Mouse (Mus musculus) ES-E14 (cell line): ENCODE measurements at regions not wholly inside any gene's neighbourhood (a gene's known extent, or its start where the extent isn't known, plus 50 kb on each side); places are given as distances from the start of the nearest gene placed in this dataset.
"Not testable (repeated sequence)": the region's sequence is repeated elsewhere in the genome, so short reads cannot be mapped to it uniquely, and the experiment has no call there.

Source experiments
- DNase-seq: peaks from one replicate; pipeline ENCODE4 v3.0.0-alpha.2; 2013; ENCODE audit warnings: low read depth, low spot score
- H3K27ac ChIP-seq: 2 replicates; pipeline ENCODE4 v1.5.1; 2012; ENCODE audit warnings: low read depth, mild to moderate bottlenecking, low read length, moderate library complexity, mixed read lengths; ENCODE audit not compliant: poor library complexity, insufficient read depth, severe bottlenecking
- H3K36me3 ChIP-seq: 2 replicates; pipeline ENCODE4 v1.6.1; 2012; ENCODE audit warnings: mild to moderate bottlenecking, low read length, moderate library complexity, mixed read lengths; ENCODE audit not compliant: control insufficient read depth, poor library complexity, insufficient read depth, severe bottlenecking
- H3K4me1 ChIP-seq, 2 experiments: fragments of 150-350 bp in 1 of 2; sonication (generic) in 1 of 2; 2 replicates each; pipeline ENCODE4 v1.6.1; 2012; ENCODE audit warnings: low read length in 2 of 2, mild to moderate bottlenecking in 1 of 2, mixed read lengths in 1 of 2; ENCODE audit not compliant: control insufficient read depth in 2 of 2, insufficient read depth in 2 of 2, poor library complexity in 1 of 2
- H3K4me3 ChIP-seq, 2 experiments: fragments of 150-350 bp in 1 of 2; sonication (generic) in 1 of 2; 2 replicates each; pipeline ENCODE4 v1.5.1; 2012; ENCODE audit warnings: low read length in 2 of 2, low read depth in 1 of 2, mild to moderate bottlenecking in 1 of 2, mixed read lengths in 1 of 2; ENCODE audit not compliant: insufficient read depth in 1 of 2, poor library complexity in 1 of 2, severe bottlenecking in 1 of 2
- H3K9ac ChIP-seq: 2 replicates; pipeline ENCODE4 v1.6.1; 2012; ENCODE audit warnings: low read depth, mild to moderate bottlenecking, low read length, mixed read lengths; ENCODE audit not compliant: poor library complexity, insufficient read depth, severe bottlenecking
- H3K9me3 ChIP-seq: fragments of 150-350 bp; sonication (generic); 2 replicates; pipeline ENCODE4 v1.6.1; 2012; ENCODE audit warnings: low read depth, mild to moderate bottlenecking, low read length; ENCODE audit not compliant: control insufficient read depth, insufficient read depth
- CHD2 ChIP-seq: IDR thresholded peaks from 2 replicates; pipeline ENCODE4 v1.6.1; 2014; ENCODE audit warnings: mild to moderate bottlenecking, low read depth, low read length, inconsistent platforms
- HCFC1 ChIP-seq: IDR thresholded peaks from 2 replicates; pipeline ENCODE4 v1.6.1; 2012; ENCODE audit warnings: low read length, inconsistent platforms, borderline replicate concordance; ENCODE audit not compliant: insufficient read depth
- MAFK ChIP-seq: IDR thresholded peaks from 2 replicates; pipeline ENCODE4 v1.6.1; 2014; ENCODE audit warnings: mild to moderate bottlenecking, low read depth, low read length, inconsistent platforms; ENCODE audit not compliant: insufficient read depth
- ZC3H11A ChIP-seq: IDR thresholded peaks from 2 replicates; pipeline ENCODE4 v1.6.1; 2012; ENCODE audit warnings: low read depth, mild to moderate bottlenecking, inconsistent platforms, low read length, borderline replicate concordance
- ZNF384 ChIP-seq: IDR thresholded peaks from 2 replicates; pipeline ENCODE4 v1.6.1; 2012; ENCODE audit warnings: low read depth, low read length, inconsistent platforms
- in situ Hi-C, 2 experiments: fragments of 600-800 bp; cut with MboI; formaldehyde crosslinking; loops; one replicate each; pipeline ENCODE4 v1.15.1; 2025; ENCODE audit warnings: low sequenced_read_pairs in 2 of 2, inconsistent platforms in 1 of 2; ENCODE audit not compliant: unreplicated experiment in 2 of 2

DNA sequence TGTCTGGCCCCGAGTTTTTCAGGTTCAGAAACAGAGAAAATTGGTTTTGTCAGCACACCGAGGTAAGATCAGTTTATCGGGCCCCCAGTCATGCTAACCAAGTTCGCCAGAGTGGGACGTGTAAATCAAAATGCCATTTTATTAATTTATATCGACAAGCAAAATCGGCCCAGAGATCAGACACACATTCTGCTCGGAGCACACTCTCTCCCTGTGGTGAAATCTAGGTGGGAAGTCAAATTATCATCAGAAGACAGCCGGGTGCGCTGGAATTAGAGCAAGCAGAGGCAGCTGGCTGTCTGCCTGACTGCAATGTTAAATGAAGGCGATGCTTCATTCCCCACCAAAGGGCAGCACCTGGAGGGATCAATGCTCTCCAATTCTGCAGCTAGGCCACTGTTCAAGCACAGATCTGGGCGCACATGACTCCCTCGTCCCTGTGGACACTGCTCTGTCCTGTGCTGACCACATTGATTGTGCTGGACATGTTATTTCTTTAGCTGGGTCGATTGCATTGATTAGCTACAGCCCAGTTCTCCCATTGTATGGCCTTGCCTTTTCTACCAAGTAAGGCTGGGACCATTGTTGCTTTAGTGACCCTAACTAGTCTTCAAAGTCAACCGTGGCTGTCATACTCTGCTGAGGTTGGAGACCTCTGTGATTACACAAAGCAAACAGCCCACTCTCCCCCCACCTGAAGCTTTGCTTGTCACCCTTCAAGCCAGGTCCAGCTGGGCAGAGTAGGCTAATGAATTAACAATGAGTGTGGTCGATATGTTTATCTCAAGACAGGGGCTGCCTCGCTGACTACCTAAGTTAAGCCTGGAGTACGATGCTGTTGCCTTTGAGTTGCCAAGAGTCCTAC lies 677.0 kb upstream of the Gm19410 start:
- no peak overlapping the region for H3K27ac ChIP-seq
- in situ Hi-C loops: no loop called here
- no peak overlapping the region for H3K4me3 ChIP-seq
- DNase-seq: no peak
- peaks cover 14% of the 10 kb centered on the region for H3K9me3 ChIP-seq
- H3K9ac ChIP-seq: no peak overlapping the region
- no peak for TF ChIP-seq HCFC1
- TF ChIP-seq ZC3H11A: no peak
- no peak for TF ChIP-seq CHD2
- TF ChIP-seq ZNF384: no peak
- no peak for TF ChIP-seq MAFK
- H3K4me1 ChIP-seq: no peaks in the 10 kb centered on the region
- no peaks in the 10 kb centered on the region for H3K36me3 ChIP-seq

DNA sequence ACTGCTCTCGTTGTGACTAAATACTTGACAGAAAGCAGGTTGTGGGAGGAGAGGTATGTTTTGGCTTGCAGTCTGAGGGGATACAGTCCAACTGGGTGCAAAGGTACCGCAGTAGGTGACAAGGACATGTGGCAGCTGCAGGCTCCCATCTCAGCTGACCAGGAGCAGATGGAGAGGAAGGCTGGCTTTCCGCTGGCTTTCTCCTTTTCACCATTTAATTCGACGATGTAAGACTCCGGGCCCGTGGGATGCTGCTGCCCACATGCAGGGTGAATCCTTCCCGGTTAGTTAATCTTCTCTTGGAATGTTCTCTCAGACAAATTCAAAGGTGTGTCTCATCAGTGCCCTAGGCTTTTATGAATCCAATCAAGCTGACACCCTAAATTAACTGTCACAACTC lies 676.1 kb upstream of the Gm19410 start:
- no peak overlapping the region for H3K4me3 ChIP-seq
- in situ Hi-C loops: no loop called here
- H3K4me1 ChIP-seq: no peaks in the 10 kb centered on the region
- H3K9ac ChIP-seq: no peak overlapping the region
- TF ChIP-seq ZC3H11A (no peak), CHD2 (no peak), ZNF384 (no peak), MAFK (no peak), HCFC1 (no peak)
- H3K27ac ChIP-seq: no peak overlapping the region
- peaks cover 14% of the 10 kb centered on the region for H3K9me3 ChIP-seq
- no peaks in the 10 kb centered on the region for H3K36me3 ChIP-seq
- DNase-seq: no peak

DNA sequence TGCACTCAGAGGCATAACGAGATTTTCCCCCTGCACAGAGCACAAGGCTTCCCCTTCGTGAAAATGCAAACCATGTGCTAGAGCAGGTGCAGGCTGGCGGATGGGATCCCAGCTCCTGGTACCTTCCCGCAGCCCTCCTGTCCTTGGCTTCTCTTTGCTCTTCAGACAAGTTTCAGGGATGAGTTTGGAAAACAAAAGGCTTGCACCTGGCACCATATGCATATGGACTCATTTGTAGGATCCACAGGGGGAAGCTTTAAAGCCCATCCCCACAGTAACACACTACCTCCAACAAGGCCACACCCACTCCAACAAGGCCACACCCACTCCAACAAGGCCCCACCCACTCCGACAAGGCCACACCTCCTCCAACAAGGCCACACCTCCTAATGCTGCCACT lies 663.9 kb upstream of the Gm19410 start:
- Histone ChIP-seq H3K4me1 (no peaks in the 10 kb centered on the region), H3K36me3 (no peaks in the 10 kb centered on the region), H3K27ac (no peak overlapping the region), H3K4me3 (no peak overlapping the region), H3K9ac (no peak overlapping the region), H3K9me3 (no peaks in the 10 kb centered on the region)
- DNase-seq: peak; percentile 12
- TF ChIP-seq MAFK (no peak), ZC3H11A (no peak), ZNF384 (no peak), CHD2 (no peak), HCFC1 (no peak)
- in situ Hi-C loops: no loop called here

DNA sequence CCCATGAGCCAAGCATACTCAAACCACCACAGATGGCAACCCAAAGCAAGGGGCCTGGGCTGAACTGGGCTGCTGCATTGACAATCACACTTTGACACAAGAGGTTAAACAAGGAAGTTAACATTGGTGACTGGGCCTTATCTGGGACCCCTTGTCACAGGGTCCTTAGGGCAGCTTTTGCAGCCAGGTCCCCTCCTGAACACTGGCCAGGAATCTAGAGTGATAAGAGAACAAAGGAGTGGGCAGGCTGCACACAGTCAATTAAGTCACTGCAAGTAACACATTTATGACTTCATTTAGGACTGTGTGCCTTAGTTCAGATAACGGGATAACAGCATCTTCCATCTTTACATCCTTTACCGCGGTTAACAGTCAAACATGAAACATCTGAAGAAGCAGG lies 663.5 kb upstream of the Gm19410 start:
- H3K4me3 ChIP-seq, DNase-seq, in situ Hi-C loops, H3K9me3 ChIP-seq, H3K9ac ChIP-seq, H3K4me1 ChIP-seq, H3K27ac ChIP-seq, H3K36me3 ChIP-seq: not testable (repeated sequence)

DNA sequence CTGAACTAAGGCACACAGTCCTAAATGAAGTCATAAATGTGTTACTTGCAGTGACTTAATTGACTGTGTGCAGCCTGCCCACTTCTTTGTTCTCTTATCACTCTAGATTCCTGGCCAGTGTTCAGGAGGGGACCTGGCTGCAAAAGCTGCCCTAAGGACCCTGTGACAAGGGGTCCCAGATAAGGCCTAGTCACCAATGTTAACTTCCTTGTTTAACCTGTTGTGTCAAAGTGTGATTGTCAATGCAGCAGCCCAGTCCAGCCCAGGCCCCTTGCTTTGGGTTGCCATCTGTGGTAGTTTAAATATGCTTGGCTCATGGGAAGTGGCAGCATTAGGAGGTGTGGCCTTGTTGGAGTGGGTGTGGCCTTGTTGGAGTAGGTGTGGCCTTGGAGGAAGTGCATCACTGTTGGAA lies 661.1 kb upstream of the Gm19410 start:
- H3K27ac ChIP-seq, DNase-seq, H3K9ac ChIP-seq, in situ Hi-C loops, H3K36me3 ChIP-seq, H3K4me3 ChIP-seq, H3K9me3 ChIP-seq, H3K4me1 ChIP-seq: not testable (repeated sequence)
